Mouse (Mus musculus) small intestine, adult 2 months (tissue): ENCODE measurements at regions not wholly inside any gene's neighbourhood (a gene's known extent, or its start where the extent isn't known, plus 50 kb on each side); places are given as distances from the start of the nearest gene placed in this dataset.

ENCODE experiments used
- CTCF ChIP-seq: fragments of 200-500 bp; IDR thresholded peaks from 2 replicates; pipeline ENCODE4 v1.5.1; 2012; ENCODE audit warnings: low read depth, mild to moderate bottlenecking, control low read depth, inconsistent platforms, low read length, moderate library complexity, mixed read lengths; ENCODE audit not compliant: insufficient replicate concordance, insufficient read length; ENCODE audit errors: extremely low read depth
- POLR2A ChIP-seq: fragments of 200-500 bp; IDR thresholded peaks from 2 replicates; pipeline ENCODE4 v1.6.1; 2012; ENCODE audit warnings: low read depth, mild to moderate bottlenecking, control low read depth, inconsistent platforms, low read length, moderate library complexity

- TF ChIP-seq CTCF, result no peak
- no peak for TF ChIP-seq POLR2A
These were observed 1387.8 kb upstream of the Lrrc6 start for GRCm38 (mm10) chr15:67888548-67888947.
